Mouse (Mus musculus): ENCODE data around the gene Ubxn4.
"Not testable (repeated sequence)": the region's sequence is repeated elsewhere in the genome, so short reads cannot be mapped to it uniquely, and the experiment has no call there.

The Ubxn4 gene

DNA sequence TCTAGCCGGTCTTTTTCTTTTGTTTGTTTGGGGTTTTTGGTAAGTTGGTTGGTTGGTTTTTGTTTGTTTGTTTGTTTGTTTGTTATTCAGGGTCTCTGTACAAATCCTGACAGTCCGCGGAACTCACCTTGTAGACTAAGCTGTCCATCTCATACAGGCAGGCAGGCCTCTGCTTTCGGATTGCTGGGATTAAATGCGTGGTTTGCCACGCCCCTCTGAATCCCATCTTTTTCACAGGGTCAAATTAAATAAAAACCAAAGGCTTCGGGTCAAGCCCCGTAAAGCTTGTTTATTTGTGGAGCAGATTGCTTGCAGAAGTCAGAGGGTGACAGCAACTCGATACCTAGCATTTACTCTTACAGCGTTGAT lies at the start of gene Ubxn4:
TSS of gene Ubxn4 (plus strand) at position 338 of the 369 bp plus-strand sequence.
- DNase-seq = peak; percentile 14

- DNase-seq = no peak
Measured at GRCm38 (mm10) chr1:128194011-128194410, 49.8 kb upstream of the Ubxn4 start.

- no peak for DNase-seq
Measured at GRCm38 (mm10) chr1:128197353-128197752, 46.4 kb upstream of the Ubxn4 start.

DNA sequence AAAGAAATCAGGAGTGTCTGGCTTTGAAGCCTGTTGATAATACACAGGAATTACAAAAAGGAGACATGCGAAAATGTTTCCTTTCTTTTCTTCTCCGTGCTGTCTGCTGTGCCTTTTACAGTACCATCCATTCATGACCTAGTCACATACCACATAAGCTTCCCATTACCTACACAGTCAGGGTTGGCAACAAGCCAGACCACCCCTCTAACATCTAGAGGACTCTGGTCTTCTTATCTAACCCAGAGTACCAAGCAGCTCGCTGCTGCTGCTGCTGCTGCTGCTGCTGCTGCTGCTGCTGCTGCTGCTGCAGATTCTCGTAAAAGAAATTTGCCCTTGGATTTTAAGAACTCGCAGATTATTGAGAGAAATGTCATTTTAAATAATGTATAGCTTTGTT lies 30.5 kb upstream of the Ubxn4 start:
- no peak for DNase-seq

- DNase-seq = no peak
Measured at GRCm38 (mm10) chr1:128221886-128222285, 21.9 kb upstream of the Ubxn4 start.

- DNase-seq = no peak
Measured at GRCm38 (mm10) chr1:128223304-128223703, 20.5 kb upstream of the Ubxn4 start.

DNA sequence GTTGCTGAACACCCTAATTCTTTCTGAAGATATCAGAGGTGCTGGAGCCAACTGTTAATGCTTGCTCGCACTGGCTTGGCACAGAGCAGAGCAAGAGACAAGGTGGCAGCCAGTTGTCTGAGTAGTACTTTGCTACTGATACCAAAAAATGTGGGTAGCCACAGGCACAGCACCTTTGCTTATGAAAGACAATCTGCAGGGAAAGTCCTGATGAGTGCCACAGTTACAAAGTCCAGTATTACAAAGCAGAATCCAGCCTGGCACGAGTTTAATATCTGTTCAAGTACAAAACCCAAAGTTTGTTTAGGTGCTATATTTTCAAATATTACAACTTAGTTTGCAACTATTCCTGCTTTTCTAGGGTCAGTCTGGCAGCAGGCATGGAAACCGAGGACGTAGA lies 8.6 kb upstream of the Ubxn4 start:
- DNase-seq = no peak

- peak; percentile 94 for DNase-seq
Measured at GRCm38 (mm10) chr1:128243996-128244726, 397 bp downstream of the Ubxn4 start.

- DNase-seq = peak; percentile 41
Measured at GRCm38 (mm10) chr1:128244727-128245355, 1.1 kb downstream of the Ubxn4 start.

GRCm38 (mm10) chr1:128267061-128267460 lies 23.3 kb downstream of the Ubxn4 start:
- not testable (repeated sequence) for DNase-seq

DNA sequence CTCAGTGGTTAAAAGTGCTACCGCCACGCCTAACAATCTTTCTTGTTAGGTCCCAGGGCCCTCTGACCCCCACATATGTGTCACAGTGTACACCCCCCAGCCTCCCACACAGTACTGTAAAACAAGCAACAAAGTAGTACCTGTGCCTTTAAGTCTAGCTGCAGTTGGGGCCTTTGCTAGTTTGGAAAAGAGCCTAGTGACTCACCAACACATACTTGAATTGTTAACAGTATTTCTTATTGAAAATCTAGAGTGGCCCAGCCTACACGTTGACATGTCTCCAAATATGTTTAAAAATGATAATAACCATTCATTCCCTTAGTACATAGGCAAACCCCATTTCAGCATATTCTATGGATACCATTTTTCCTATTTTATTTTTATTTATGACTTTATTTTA lies 27.0 kb downstream of the Ubxn4 start:
- DNase-seq = no peak

- no peak for DNase-seq
Measured at GRCm38 (mm10) chr1:128275908-128276307, 32.1 kb downstream of the Ubxn4 start.

GRCm38 (mm10) chr1:128278563-128278962 lies 34.8 kb downstream of the Ubxn4 start:
- DNase-seq = no peak

GRCm38 (mm10) chr1:128281753-128282152 lies 38.0 kb downstream of the Ubxn4 start:
- DNase-seq = no peak

DNA sequence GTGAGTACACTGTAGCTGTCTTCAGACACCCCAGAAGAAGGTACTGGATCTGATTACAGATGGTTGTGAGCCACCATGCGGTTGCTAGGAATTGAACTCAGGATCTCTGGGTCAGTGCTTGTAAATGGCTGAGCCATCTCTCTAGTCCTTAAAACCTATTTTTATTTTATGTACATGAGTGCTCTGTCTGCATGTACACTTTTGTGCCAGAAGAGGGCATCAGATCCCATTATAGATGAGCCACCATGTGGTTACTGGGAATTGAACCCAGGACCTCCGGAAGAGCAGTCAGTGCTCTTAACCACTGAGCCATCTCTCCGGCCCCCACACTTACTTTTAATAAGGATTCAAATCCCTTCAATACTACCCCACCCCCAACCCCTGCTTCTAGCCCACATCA lies 39.2 kb downstream of the Ubxn4 start:
- DNase-seq = no peak

GRCm38 (mm10) chr1:128284157-128284690 lies 40.5 kb downstream of the Ubxn4 start:
- DNase-seq = no peak

DNA sequence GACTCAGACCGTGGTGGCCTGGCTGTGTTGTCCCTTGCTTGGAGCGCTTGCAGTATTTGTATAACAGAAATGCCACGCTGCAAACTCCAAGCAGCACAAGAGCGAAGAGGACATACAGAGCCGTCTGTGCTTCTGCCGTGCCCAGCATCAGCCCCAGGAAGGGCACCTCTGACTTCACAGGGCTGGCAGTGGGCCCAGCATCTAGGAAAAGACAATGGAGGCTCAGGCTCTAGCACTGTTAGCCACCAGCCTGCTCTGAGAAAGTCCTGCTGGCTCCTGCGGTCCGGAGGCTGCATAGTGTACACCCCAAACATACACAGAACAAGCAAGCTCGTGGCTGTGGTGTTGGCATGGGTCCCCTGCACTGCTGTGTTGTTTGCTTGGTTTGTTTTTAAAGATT lies 41.4 kb downstream of the Ubxn4 start:
- DNase-seq = no peak

DNA sequence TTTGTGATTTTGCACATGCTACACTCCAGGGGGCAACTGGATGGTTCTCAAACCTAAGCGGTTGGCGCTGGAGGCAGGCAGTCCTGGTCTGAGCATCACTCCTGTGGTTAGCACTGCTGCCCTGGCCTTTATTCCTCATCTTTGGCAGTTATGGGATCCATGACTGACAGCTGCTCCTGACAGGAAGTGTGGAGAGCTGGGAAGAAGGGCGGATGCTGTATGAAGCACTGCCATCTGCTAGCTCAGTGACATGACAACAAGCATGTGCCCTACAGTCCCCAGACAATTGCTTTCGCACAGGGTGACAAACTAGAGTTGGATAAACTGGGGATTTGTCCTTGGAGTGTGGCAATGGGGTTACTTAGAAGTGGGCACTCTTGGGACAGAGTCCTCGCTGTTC lies 46.5 kb downstream of the Ubxn4 start:
- no peak for DNase-seq

GRCm38 (mm10) chr1:128293524-128293923 lies 49.8 kb downstream of the Ubxn4 start:
- DNase-seq = peak; percentile 61

- DNase-seq = no peak
Measured at GRCm38 (mm10) chr1:128295296-128295695, 51.5 kb downstream of the Ubxn4 start.

DNA sequence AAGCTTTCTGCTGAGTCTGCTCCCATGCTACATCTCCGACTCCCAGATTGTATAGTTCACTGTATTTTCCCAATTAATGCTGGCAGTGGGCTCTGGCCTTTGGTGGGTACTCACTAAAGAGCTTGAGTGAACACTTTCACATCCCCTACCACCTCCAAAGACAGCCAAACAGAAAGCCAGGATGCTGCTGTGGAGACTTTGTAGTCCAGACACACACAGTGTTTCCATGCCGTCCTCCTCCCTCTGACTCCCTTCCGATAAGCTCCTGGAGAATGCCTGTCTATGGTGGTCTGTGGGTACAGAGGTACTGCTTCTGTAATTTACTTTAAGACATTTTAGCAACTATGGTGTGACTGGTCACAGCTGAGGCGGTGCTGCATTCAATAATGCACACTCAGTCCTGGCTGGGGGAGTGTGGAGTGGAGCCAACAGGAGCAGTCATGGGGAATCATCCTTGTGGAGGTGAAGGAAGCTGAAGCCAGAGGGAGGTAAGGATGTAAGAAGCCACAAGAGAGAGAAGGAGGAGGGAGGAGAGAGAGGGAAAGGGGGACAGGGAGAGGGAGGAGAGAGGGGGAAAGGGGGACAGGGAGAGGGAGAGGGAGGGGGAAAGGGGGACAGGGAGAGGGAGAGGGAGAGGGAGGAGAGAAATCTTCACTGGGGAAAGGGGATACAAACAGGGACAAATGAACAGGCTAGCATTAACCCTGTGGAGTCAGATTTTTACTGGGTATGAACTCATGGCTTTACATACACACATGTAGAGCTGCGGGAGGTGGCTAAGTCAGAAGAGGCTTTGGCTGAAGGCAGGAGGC lies 52.2 kb downstream of the Ubxn4 start:
- no peak for DNase-seq

- peak; percentile 88 for DNase-seq
Measured at GRCm38 (mm10) chr1:128303900-128304299, 60.1 kb downstream of the Ubxn4 start.

DNA sequence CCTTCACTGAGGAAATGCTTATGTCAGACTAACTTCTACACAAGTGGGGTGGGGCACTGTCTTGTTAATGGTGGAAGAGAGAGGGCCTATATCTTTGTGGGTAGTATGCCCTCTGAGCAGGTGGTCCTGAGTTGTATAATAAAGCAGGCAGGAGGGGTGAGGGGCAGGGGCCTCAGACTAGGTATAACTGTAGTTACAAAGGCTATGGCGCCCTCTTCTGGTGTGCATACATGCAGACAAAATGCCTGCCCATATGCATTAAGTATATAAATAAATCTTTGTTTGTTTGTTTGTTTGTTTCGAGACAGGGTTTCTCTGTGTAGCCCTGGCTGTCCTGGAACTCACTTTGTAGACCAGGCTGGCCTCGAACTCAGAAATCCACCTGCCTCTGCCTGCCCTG lies 65.3 kb downstream of the Ubxn4 start:
- no peak for DNase-seq

GRCm38 (mm10) chr1:128314665-128315064 lies 70.9 kb downstream of the Ubxn4 start:
- DNase-seq = no peak
